Mouse (Mus musculus) CD4-positive, CD25-positive, alpha-beta regulatory T cell, adult 4 months (primary cell): ENCODE measurements around the gene Hbb-bh2. TPM values are rescaled to one million over a fixed set of nuclear protein-coding genes. Genes with fewer than 3 reads are reported as not detected.
"Not testable (repeated sequence)": the region's sequence is repeated elsewhere in the genome, so short reads cannot be mapped to it uniquely, and the experiment has no call there.

Experiments used
- ATAC-seq: one replicate; pipeline ENCODE4 v1.8.0; 2017
- polyA plus RNA-seq, 2 experiments: library from polyadenylated mRNA; unstranded; fragments of 100-300 nt; shearing (Covaris generic); gene quantifications; one replicate each; pipeline ENCODE4 v1.2.1; 2017

Hbb-bh2 gene
- polyA plus RNA-seq, result not detected

DNA sequence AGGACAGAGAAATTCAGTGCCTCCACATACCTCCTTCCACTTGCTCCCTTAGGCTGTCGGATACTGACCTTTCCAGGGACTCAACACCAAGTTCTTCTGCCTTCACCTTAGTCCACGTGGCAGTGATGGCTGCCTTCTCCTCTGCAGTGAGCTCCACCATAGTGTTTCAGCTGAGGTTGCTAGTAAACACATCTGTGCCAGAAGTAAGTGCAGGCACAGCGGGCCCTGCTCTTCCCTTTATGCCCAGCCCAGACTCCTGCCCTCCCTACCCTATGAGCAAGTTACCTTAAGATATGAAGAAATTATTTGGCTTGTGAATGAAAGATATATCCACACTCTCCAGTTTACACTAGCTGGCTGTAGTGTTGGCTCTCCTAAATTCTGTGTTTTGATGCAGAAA lies at the start of gene Hbb-bh2:
Gene Hbb-bh2, minus strand, starts transcription at position 253 of the 400 bp plus-strand sequence.
- no peak for ATAC-seq

DNA sequence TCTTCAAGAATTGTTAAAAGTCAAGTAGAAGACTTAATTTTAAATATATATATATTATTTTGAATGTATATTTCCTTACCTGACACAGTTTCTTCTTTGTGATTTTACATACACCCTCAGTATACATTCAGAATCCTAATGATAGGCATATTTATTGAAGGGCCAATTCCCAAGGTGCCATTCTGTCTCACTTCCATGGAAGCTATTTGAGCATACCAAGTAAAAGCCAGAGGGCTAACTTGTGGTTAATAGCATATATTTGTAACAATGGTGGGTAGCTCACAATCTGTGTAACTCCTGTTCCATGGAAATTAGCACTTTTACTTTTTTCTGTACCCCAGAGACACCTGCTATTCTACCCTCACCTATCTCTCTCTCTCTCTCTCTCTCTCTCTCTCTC lies 45.8 kb upstream of the Hbb-bh2 start, which contains the start of gene Olfr66:
Gene Olfr66, minus strand, starts transcription at position 101 of the 400 bp plus-strand sequence.
- no peak for ATAC-seq

DNA sequence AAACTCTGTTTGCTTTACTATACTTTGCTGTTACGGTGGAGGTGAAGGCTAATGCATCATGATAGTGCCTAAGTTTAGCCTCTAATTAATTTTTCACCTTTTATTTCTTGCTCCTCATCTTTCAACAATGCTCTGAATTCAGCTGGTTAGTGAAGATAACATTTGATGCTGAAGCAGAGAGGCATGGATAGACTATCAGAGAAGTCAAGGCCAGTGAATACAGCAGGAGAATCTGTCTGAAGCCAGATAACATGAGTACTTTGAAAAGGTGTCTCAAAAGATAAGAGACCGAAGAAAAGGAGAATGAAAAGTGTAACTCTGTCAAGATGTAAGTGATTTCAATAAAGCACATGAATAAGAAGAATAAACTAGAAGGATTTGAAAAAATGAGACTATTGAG lies 36.8 kb upstream of the Hbb-bh2 start:
- ATAC-seq, result no peak

DNA sequence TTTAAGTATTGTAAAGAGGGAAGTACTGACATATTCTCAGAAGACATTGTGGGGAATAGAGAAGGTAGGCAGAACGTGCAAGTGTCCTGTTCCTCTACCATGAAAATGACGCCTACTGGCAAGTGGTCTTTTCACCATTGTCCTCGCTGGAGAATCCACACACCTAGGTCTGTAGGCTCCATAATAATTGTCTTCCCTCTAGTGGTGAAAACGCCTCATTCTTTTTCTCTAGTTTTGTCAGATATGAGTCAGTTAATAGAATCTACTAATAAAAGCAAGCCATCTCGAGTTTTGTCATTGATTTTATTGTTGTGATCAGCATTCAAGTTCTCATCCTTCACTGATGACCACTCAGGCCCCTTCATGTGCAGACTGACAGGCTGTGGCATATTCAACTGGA lies 34.1 kb upstream of the Hbb-bh2 start:
- no peak for ATAC-seq

DNA sequence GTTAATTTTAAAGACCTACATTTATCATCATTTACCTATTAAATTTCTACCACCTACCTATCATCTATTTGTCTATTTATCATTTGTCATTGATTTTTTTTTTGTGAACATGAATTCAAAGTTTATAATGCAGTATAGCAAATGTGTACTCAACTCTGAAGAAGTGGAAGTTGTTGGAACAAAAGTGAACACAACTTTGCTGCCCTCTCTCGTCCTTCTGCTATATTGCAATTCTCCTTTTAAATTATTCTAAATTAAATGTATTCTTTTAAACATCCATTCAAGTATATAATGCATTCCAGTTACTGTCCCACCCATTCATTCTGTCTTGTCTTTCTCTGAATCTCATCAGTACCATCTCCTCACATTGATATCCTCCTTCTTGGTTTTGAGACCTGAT lies 32.7 kb upstream of the Hbb-bh2 start:
- no peak for ATAC-seq

DNA sequence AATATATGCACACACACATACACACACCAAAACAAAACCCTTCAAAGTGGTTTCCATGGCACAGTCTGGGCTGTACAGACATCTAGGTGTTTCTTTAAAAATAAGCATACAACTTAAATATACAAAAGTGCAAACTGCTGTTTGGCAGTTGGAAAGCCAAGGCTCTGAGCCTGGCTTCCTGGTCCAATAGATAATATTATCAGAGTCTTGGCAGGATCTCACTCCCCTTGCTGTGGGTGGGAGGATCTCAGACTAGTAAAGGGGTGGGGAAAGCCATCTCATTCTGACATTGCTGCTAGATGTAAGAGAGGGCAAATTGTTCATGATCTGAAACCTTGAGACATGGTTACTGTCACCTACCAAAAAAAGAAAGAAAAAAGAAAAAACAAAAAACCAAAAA lies 30.3 kb upstream of the Hbb-bh2 start:
- no peak for ATAC-seq

DNA sequence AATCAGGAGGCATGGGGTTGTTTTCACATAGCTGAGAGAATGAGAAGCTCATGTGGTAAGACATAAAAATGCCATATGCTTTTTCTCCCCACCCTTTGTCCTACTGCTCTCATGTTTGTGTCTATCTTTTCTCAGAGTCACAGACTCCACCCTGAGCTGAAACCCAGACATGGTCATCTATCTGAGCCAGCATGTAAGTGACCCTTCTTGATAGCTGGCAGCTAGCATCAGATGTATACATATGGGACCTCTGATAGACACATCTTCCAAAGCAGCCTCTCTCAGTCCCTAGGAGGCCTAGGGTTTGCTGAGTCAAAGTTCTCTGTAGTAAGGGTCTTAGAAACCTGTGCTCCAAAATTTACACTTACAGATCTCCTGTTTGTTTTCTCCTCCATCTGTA lies 25.4 kb upstream of the Hbb-bh2 start:
- ATAC-seq, result no peak

DNA sequence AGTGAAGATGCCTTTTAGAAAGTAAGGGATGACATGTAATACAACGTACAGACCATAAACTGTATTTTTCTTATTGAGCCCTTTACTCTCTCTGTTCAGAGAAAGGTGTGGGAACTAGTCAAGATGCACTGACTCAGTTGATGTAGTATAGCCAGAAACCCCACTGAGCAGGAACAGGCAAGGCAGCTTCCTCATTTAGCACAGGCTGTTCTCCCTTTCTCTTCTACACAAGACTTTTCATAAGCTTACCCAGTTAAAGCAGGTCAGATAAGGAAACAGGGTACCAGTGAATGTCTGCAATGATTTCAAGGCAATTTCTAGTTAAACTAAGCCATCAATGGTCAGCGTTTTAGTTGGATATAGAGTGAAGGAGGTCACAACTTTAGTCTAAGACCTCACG lies 21.2 kb upstream of the Hbb-bh2 start:
- ATAC-seq, result no peak

DNA sequence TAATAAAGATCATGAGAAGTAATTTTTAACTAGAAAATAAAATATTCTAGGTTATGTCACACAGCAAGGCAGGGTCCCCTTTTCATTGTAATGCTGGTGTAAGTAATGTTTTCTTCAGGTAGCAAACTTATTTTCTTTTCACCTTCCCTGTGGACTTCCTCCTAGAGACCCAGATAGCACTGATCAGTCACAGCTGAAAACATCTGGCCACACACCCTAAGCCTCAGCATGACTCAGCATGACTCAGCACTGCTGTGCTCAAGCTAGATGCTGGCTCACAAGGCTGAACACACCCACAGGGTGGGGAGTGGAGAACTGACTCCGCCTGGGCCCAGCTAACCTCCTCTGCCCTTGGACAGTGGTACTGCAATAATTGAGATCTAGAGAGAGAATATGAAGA lies 20.5 kb upstream of the Hbb-bh2 start:
- no peak for ATAC-seq

DNA sequence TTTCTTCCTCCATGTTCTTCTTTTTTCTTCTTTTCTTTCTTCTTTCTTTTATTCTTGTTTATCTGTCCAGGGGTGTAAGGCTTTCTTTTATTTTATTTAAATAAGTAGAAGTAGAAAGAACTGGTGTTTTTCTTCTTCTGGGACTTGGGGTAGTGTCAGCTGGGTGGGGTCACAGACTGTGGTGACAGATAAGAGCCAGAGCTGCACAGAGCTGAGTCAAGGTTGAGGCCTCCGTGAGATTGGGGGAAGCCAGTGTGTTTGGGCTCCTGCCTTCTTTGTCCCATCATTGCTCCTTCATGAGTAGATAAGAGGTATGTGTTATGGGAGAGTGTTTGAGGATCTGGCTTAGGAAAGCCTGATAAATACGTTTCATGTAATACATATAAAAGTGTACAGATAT lies 18.8 kb upstream of the Hbb-bh2 start:
- no peak for ATAC-seq

DNA sequence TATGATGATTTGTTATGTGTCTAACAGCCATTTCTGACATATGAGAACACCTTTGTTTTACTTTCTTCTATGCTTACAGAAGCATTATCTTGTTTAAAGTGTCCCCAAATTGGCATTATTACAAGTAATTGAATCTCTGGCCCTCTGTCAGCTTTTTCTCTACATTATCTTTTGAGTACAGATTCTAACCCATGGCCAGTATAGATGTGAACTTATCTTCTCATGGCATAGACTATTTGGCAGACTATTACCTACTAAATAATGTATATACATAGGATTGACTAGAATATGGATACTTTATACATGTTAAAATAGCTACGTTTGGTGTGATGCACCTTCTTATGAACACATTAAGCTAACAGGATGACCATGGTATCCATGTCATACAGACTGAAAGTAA lies 14.3 kb upstream of the Hbb-bh2 start:
- no peak for ATAC-seq

DNA sequence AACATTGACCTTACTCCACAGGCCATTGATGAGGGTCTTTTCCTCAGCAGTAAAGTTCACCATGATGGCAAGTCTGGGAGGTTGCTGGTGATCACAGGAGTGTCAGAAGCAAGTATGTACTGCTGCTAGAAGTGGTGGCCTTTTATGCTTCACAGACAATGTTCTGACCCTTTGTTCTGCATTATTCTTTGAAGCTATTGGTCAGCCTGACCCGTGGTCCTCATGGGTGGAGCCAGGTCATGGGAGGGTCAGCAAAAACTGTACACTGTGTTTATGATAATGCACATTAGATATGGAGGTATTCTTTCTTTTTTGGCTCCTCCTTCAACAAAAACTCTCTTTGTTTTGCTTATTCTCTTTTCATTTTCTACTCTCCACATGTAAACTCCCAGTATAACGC lies 12.8 kb upstream of the Hbb-bh2 start, which contains the start of gene Hbb-y:
Gene Hbb-y, minus strand, starts transcription at position 127 of the 400 bp plus-strand sequence.
- ATAC-seq, result no peak

DNA sequence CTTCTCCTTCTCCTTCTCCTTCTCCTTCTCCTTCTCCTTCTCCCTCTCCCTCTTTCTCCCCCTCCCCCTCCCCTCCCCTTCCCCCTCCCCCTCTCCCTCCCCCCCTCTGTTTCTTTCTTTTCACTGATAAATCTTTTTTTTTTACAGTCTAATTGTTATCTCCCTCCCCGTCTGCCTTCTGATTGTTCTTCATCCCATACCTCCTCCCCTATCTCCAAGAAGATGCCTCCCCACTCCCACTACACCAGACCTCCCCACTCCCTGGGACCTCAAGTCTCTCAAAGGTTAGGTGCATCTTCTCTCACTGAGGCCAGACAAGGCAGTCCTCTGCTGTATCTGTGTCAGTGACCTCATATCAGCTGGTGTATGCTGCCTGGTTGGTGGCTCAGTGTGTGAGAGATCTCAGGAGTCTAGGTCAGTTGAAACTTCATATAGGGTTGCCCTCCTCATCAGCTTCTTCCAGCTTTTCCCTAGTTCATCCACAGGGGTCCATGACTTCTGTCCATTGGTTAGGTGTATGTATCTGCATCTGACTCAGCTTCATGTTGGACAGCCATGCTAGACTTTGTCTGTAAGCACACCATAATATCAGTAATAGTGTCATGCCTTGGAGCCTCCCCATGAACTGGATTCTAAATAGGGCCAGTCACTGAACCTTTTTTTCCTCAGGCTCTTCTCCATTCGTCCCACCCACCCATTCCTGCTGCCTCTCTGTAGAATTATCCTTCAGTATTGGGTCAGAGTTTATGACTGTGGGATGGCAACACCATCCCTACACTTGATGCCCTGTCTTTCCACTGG lies 4.4 kb upstream of the Hbb-bh2 start:
- no peak for ATAC-seq

DNA sequence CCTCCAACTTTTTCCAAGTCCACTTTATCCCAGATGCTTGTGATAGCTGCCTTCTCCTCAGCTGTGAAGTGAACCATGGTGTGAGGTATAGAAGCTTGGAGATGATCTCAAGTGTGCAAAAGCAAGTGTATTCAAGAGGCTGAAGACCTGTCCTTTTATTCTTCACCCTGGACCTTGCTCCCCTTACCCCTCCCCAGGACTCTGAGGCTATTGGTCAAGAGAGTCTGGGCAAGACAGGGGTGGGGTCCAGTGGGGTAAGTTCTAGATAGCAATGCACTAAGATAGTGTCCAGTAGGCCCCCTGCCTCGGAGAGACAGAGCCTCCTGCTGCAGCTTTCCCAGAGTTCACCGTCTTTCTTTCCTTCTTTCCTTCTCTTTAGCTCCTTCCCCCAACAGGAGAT lies 2.7 kb upstream of the Hbb-bh2 start, which contains the start of gene Hbb-bh1:
Gene Hbb-bh1, minus strand, starts transcription at position 131 of the 400 bp plus-strand sequence.
- no peak for ATAC-seq

DNA sequence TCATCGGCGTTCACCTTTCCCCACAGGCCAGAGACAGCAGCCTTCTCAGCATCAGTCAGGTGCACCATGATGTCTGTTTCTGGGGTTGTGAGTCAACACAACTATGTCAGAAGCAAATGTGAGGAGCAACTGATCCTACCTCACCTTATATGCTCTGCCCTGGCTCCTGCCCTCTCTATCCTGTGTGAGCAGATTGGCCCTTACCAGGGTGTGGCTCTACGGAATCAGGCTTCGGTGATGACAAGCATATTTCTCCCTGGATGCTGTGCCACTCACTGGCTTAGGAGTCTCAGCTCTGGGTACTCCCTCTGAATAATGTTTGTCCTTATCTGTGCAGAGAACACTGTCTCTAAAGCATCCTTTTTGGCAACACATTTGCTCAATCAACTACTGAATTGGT lies 12.5 kb downstream of the Hbb-bh2 start, which contains the start of gene Hbb-bs:
Gene Hbb-bs, minus strand, starts transcription at position 289 of the 400 bp plus-strand sequence.
- ATAC-seq, result no peak

DNA sequence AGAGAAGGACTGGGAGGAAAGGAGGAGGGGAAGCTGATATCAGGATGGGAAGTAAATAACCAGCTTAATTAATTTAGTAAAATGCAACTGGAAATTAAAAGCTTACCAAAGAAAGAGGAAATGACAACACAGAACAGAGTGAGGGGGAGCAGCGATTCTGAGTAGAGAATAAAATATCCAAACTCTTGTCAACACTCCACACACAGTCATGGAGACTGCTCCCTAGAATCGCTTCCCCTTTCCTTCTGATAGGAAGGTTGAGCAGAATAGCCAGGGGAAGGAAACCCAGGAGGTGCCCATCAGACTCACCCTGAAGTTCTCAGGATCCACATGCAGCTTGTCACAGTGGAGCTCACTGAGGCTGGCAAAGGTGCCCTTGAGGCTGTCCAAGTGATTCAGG lies 13.2 kb downstream of the Hbb-bh2 start:
- not testable (repeated sequence) for ATAC-seq

DNA sequence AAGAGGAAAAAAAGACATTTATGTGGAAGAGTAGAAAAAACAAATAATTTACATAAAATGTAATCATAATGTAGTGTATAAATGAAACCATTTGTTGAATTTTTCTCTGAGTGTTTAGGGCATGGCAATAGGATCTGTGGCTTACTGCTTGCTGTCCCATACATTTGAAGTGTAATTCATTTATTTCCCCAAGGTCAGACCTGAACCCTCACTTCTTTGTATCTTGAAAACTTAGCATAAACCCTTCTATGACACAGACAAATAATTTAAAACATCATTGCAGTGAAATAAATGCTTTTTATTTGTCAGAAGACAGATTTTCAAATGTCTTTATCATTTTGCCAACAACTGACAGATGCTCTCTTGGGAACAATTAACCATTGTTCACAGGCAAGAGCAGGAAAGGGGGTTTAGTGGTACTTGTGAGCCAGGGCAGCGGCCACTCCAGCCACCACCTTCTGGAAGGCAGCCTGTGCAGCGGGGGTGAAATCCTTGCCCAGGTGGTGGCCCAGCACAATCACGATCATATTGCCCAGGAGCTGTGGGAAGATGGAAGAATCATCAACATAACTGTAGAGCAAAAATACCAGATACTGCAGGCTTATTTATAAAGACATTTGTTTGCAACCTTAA lies 13.9 kb downstream of the Hbb-bh2 start:
- no peak for ATAC-seq

DNA sequence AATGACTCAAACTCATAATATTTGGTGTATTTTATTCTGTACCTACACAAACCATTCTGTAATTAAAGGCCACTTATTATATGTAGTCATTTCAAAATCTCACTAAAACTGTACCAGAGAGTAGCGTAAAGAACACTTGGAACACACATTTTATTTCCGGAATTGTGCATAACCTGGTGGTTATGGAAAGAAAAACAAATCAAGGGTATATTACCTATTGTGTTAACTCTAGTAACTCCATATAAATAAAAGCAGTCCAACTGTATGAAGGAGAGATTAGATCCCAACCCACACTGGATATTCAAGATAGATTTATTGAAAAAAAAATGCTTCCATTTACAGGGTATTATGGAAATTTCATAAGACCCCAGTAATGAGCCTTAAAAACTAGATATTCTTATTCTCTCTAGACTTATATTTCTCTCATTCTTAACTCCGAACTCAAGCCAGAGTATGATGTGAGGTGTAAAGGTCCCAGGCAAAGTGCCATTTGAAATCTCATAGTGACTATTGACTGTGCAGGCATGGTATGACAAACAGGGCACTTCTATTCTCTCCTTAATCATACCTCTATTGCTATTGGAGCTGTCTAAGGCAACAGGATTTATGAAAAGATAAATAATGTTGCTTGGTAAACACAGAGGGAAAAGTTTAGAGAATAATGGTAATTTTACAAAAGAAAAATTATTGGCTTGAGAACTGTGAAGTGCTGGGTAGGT lies 14.6 kb downstream of the Hbb-bh2 start:
- ATAC-seq, result no peak

DNA sequence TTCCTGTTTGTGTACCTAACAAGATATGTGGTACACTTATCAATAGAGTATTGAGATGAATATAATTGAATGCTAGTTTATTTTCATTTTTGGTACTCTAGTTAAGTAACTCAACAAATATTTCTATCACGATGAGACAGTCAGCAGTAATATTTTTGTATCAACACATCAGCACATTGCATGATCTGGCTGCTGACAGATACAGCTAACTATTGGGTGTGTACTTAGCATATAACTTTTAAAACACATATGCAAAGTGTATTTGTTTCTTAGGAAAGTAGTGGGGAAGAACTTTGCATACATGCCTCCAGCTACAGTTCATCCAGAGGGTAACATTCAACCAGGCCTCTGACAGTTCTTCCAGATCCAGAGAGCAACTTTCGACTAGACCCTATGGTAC lies 15.7 kb downstream of the Hbb-bh2 start:
- no peak for ATAC-seq

DNA sequence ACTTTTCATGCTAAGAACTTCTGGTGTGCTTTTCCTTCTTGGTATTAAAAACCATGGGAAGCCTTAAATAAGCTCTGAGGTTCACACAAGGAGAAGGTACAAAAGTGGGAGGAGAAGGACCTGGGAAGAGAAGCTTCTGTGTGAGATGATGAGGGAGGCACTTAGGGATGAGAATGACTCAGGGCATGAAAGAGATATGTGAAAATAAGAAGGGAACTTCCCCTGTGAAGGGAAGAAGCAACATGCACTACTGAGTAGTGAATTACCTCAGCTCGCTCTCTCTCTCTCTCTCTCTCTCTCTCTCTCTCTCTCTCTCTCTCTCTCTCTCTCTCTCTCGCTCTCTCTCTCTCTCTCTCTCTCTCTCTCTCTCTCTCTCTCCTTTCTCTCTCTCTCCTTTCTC lies 25.2 kb downstream of the Hbb-bh2 start:
- ATAC-seq, result not testable (repeated sequence)

DNA sequence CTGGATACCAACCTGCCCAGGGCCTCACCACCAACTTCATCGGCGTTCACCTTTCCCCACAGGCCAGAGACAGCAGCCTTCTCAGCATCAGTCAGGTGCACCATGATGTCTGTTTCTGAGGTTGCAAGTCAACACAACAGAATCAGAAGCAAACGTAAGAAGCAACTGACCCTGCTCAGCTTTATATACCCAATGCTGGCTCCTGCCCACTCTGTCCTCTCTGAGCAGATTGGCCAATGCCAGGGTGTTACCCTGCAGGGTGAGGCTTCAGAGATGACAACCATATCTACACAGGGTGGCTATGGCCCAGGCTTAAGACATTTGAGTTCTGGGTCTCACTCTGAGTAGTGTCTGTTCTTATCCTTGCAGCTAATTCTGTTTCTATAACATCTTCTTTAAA lies 26.6 kb downstream of the Hbb-bh2 start, which contains the start of gene Hbb-bt:
Gene Hbb-bt, minus strand, starts transcription at position 231 of the 400 bp plus-strand sequence.
- no peak for ATAC-seq

DNA sequence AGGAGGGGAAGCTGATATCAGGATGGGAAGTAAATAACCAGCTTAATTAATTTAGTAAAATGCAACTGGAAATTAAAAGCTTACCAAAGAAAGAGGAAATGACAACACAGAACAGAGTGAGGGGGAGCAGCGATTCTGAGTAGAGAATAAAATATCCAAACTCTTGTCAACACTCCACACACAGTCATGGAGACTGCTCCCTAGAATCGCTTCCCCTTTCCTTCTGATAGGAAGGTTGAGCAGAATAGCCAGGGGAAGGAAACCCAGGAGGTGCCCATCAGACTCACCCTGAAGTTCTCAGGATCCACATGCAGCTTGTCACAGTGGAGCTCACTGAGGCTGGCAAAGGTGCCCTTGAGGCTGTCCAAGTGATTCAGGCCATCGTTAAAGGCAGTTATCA lies 27.2 kb downstream of the Hbb-bh2 start:
- not testable (repeated sequence) for ATAC-seq

DNA sequence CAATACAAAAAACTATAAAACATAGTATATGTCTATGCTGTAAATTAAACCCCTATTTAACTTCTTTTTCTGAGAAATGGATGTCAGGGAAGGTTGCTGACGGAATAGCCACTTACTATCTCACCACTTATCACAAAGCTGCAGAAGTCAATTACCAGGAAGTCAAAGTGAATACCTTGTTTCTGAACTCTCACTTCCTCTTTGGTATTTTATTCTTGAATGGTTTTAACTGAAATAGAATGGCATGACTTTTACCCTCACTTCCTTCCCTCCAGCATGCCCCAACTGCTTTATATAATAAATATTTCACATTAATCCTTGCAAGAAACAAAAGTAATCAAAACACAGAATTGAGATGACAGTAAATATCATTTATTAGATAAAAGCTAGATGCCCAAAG lies 28.1 kb downstream of the Hbb-bh2 start:
- no peak for ATAC-seq
